Comparison of ENCODE assay signal across 9 mouse cellular contexts in the genomic region with DNA sequence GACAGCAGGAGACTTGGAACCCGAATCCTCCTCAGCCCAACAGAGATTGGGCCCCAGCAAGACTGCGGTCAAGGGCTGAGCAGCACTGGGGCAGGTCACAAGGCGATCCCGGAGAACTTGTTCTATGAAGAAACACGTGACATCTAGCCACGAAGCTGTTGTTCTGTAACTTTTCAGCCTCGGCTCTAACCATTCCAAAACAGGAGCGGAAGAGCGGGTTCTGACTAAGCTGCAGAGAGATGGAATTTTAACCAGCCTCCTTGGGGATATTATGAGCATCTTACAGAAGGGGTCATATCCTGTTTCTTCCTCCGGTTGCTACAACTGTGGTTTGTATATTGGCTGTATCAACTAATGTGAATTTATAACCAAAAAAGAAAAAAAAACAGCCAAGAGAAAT. TPM values are rescaled to one million over a fixed set of nuclear protein-coding genes. Genes with fewer than 3 reads are reported as not detected.
DNase-seq lines count a peak whose midpoint lies in the region; ATAC-seq lines count a peak whose summit lies in the region.
"Had no signal": no experiment of that assay in that cellular context is flagged by ENCODE, and none has a peak within 500 bp of the region (broad histone marks: within the 10 kb centered on the region; RNA-seq: fewer than 3 reads in every experiment).

No protein-coding gene starts in this region.

- H3K27me3 ChIP-seq in midbrain, embryonic 16.5 days (ENCODE audit: control insufficient read depth, insufficient read depth, low read depth, low read length) = no peaks in the 10 kb centered on the region
- H3K27me3 ChIP-seq in midbrain, embryonic 13.5 days = no peaks in the 10 kb centered on the region
- no peaks in the 10 kb centered on the region for H3K27me3 ChIP-seq in intestine, embryonic 15.5 days (replicated peaks)
- H3K27me3 ChIP-seq: liver, embryonic 13.5 days had no signal

- 0 out of 2 replicates have a peak overlapping the region, but pooled peaks have one; percentile 26 for H3K4me2 ChIP-seq in midbrain, embryonic 16.5 days (ENCODE audit: low read length)
- H3K4me2 ChIP-seq in midbrain, embryonic 13.5 days (replicated peaks) = no peak overlapping the region
- no peak overlapping the region for H3K4me2 ChIP-seq in intestine, embryonic 15.5 days (replicated peaks)
- H3K4me2 ChIP-seq: liver, embryonic 13.5 days had no signal

- no peaks in the 10 kb centered on the region for H3K9me3 ChIP-seq in midbrain, embryonic 16.5 days (replicated peaks; ENCODE audit: control insufficient read depth, low read length, poor library complexity, severe bottlenecking)
- no peaks in the 10 kb centered on the region for H3K9me3 ChIP-seq in midbrain, embryonic 13.5 days
- no peaks in the 10 kb centered on the region for H3K9me3 ChIP-seq in intestine, embryonic 15.5 days
- H3K9me3 ChIP-seq: liver, embryonic 13.5 days had no signal

- H3K4me1 ChIP-seq in midbrain, embryonic 16.5 days (ENCODE audit: control insufficient read depth, insufficient read depth, low read length) = no peaks in the 10 kb centered on the region
- no peaks in the 10 kb centered on the region for H3K4me1 ChIP-seq in midbrain, embryonic 13.5 days (replicated peaks)
- H3K4me1 ChIP-seq in intestine, embryonic 15.5 days (replicated peaks) = no peaks in the 10 kb centered on the region; the same call in 1 of the 2 replicates
- H3K4me1 ChIP-seq: liver, embryonic 13.5 days had no signal

- no peak for ATAC-seq in midbrain, embryonic 16.5 days
- ATAC-seq in midbrain, embryonic 13.5 days = no peak
- 0 out of 2 replicates have a peak, but pooled peaks have one; percentile 14 for ATAC-seq in intestine, embryonic 15.5 days
- no peak for ATAC-seq in frontal cortex, adult (ENCODE audit: low TSS enrichment)

- no peaks in the 10 kb centered on the region for H3K36me3 ChIP-seq in midbrain, embryonic 16.5 days (ENCODE audit: control insufficient read depth, insufficient read depth, low read length)
- no peaks in the 10 kb centered on the region for H3K36me3 ChIP-seq in midbrain, embryonic 13.5 days
- no peaks in the 10 kb centered on the region for H3K36me3 ChIP-seq in intestine, embryonic 15.5 days
- H3K36me3 ChIP-seq: liver, embryonic 13.5 days had no signal

- no peak overlapping the region for H3K9ac ChIP-seq in midbrain, embryonic 16.5 days (ENCODE audit: low read depth, low read length)
- H3K9ac ChIP-seq in midbrain, embryonic 13.5 days (replicated peaks) = no peak overlapping the region
- H3K9ac ChIP-seq in intestine, embryonic 15.5 days = no peak overlapping the region
- H3K9ac ChIP-seq: liver, embryonic 13.5 days had no signal

- no peak overlapping the region for H3K27ac ChIP-seq in midbrain, embryonic 16.5 days (ENCODE audit: low read length)
- H3K27ac ChIP-seq in midbrain, embryonic 13.5 days = no peak overlapping the region
- H3K27ac ChIP-seq in intestine, embryonic 15.5 days = peak overlapping the region; percentile 52
- H3K27ac ChIP-seq: liver, embryonic 13.5 days had no signal

- WGBS in midbrain, embryonic 16.5 days = 54% methylated on average over 10 of the region's 10 CpGs
- 51% methylated on average over 10 of the region's 10 CpGs for WGBS in midbrain, embryonic 13.5 days
- WGBS in intestine, embryonic 15.5 days = 34% methylated on average over 10 of the region's 10 CpGs

- DNase-seq in fibroblast of lung, adult 2 months (ENCODE audit: low read depth) = peak; percentile 77
- peak; percentile 36 for DNase-seq in lung, postnatal 10 days
- DNase-seq in cerebellum, postnatal 4 days (ENCODE audit: low spot score in 2 of 2) = no peak
- no peak for DNase-seq in left cerebral cortex, adult 8-10 months (ENCODE audit: low spot score in 2 of 2)
- DNase-seq: liver, embryonic 13.5 days had no signal

- no peak overlapping the region for H3K4me3 ChIP-seq in midbrain, embryonic 16.5 days (ENCODE audit: low read depth, low read length)
- no peak overlapping the region for H3K4me3 ChIP-seq in midbrain, embryonic 13.5 days (replicated peaks)
- no peak overlapping the region for H3K4me3 ChIP-seq in intestine, embryonic 15.5 days (replicated peaks)
- H3K4me3 ChIP-seq: liver, embryonic 13.5 days had no signal

RNA-seq across cellular contexts. Expression of a gene that starts 38.4 kb away (rescaled TPM):
- polyA plus RNA-seq in midbrain, embryonic 16.5 days (2015; fragmentation: Nextera tagmentation; extraction: Ambion mirVana) = not detected in 2 replicates
- polyA plus RNA-seq in midbrain, embryonic 13.5 days (2015; fragmentation: Nextera tagmentation; extraction: Ambion mirVana) = not detected in 2 replicates
- not detected in 2 replicates for polyA plus RNA-seq in intestine, embryonic 15.5 days (2015; fragmentation: Nextera tagmentation; extraction: Ambion mirVana)
- under 1 TPM in 3 of 4 experiments, not detected in 1; 0.24 to 0.46 (median 0.33) TPM for total RNA-seq in left cerebral cortex, adult 8-10 months (2022)
- polyA plus RNA-seq: liver, embryonic 13.5 days had no signal

Comparison
In these comparisons a context has a peak if more than half of its experiments do, and no peak if none do; other contexts are left out.
1. DNase-seq: peak in fibroblast of lung, adult 2 months (single experiment) and lung, postnatal 10 days (single experiment); none in cerebellum, postnatal 4 days (0 of 2) and left cerebral cortex, adult 8-10 months (0 of 2).